In genomic region chrX:48284386-48285005, GRCm38 (mm10) we compare ENCODE assay signal across 8 mouse cellular contexts. TPM values are rescaled to one million over a fixed set of nuclear protein-coding genes. Genes with fewer than 3 reads are reported as not detected.
DNase-seq lines count a peak whose midpoint lies in the region; ATAC-seq and TF ChIP-seq lines count a peak whose summit lies in the region.

No protein-coding gene starts in this region.

- peak; percentile 87 for DNase-seq in ovary, adult 18-20 months (ENCODE audit: low spot score)
- no peak for DNase-seq in ovary, postnatal 14 days (ENCODE audit: low spot score)
- DNase-seq in embryonic facial prominence, embryonic 11.5 days (ENCODE audit: low spot score) = peak; percentile 88
- DNase-seq in kidney, adult 2 months = peak; percentile 88
- peak; percentile 90 for DNase-seq in midbrain, embryonic 14.5 days
- DNase-seq in spleen, postnatal 36 days (ENCODE audit: low spot score in 2 of 2) = peak; percentile 85

- no peak for TF ChIP-seq POLR2A in kidney, adult 2 months (IDR thresholded peaks at IDR 0.05; ENCODE audit: low read depth, low read length)

- peak overlapping the region; percentile 55 for H3K4me2 ChIP-seq in embryonic facial prominence, embryonic 11.5 days (ENCODE audit: low read depth, low read length)
- peak overlapping the region; percentile 60 for H3K4me2 ChIP-seq in limb, embryonic 13.5 days (replicated peaks)
- H3K4me2 ChIP-seq in midbrain, embryonic 14.5 days (ENCODE audit: low read length) = peak overlapping the region; percentile 62

- H3K27me3 ChIP-seq in embryonic facial prominence, embryonic 11.5 days (ENCODE audit: control insufficient read depth, insufficient read depth, low read length) = no peaks in the 10 kb centered on the region; the same call in 1 of the 2 replicates
- H3K27me3 ChIP-seq in kidney, adult 2 months (replicated peaks; ENCODE audit: control insufficient read depth, insufficient read depth, low read length) = no peaks in the 10 kb centered on the region
- peaks cover 18% of the 10 kb centered on the region for H3K27me3 ChIP-seq in limb, embryonic 13.5 days
- H3K27me3 ChIP-seq in midbrain, embryonic 14.5 days (ENCODE audit: control insufficient read depth, insufficient read depth, low read length) = no peaks in the 10 kb centered on the region

- peak overlapping the region; percentile 42 for H3K4me3 ChIP-seq in embryonic facial prominence, embryonic 11.5 days (ENCODE audit: low read depth, low read length)
- H3K4me3 ChIP-seq in kidney, adult 2 months (ENCODE audit: insufficient read depth, low read depth, low read length) = peak overlapping the region; percentile 89
- H3K4me3 ChIP-seq in limb, embryonic 13.5 days = peak overlapping the region; percentile 50
- peak overlapping the region; percentile 47 for H3K4me3 ChIP-seq in midbrain, embryonic 14.5 days (replicated peaks; ENCODE audit: low read depth, low read length)

- WGBS in embryonic facial prominence, embryonic 11.5 days = 14% methylated on average over 28 of the region's 37 CpGs
- WGBS in kidney, adult 2 months = 3% methylated on average over 24 of the region's 37 CpGs
- 17% methylated on average over 35 of the region's 37 CpGs for WGBS in limb, embryonic 13.5 days
- WGBS in midbrain, embryonic 14.5 days = 26% methylated on average over 37 of the region's 37 CpGs

- H3K9ac ChIP-seq in embryonic facial prominence, embryonic 11.5 days (replicated peaks; ENCODE audit: low read length) = peak overlapping the region; percentile 65
- peak overlapping the region; percentile 61 for H3K9ac ChIP-seq in limb, embryonic 13.5 days
- H3K9ac ChIP-seq in midbrain, embryonic 14.5 days (replicated peaks; ENCODE audit: low read length) = peak overlapping the region; percentile 65

- H3K9me3 ChIP-seq in embryonic facial prominence, embryonic 11.5 days (replicated peaks; ENCODE audit: control insufficient read depth, low read length) = no peaks in the 10 kb centered on the region
- H3K9me3 ChIP-seq in limb, embryonic 13.5 days = no peaks in the 10 kb centered on the region
- H3K9me3 ChIP-seq in midbrain, embryonic 14.5 days (ENCODE audit: control insufficient read depth, low read length) = no peaks in the 10 kb centered on the region

- peak overlapping the region; percentile 87 for H3K27ac ChIP-seq in embryonic facial prominence, embryonic 11.5 days (replicated peaks; ENCODE audit: low read depth, low read length)
- H3K27ac ChIP-seq in kidney, adult 2 months (ENCODE audit: insufficient read depth, low read depth, low read length) = peak overlapping the region; percentile 98
- H3K27ac ChIP-seq in limb, embryonic 13.5 days = peak overlapping the region; percentile 91
- peak overlapping the region; percentile 91 for H3K27ac ChIP-seq in midbrain, embryonic 14.5 days (replicated peaks; ENCODE audit: low read depth, low read length)

- H3K36me3 ChIP-seq in embryonic facial prominence, embryonic 11.5 days (replicated peaks; ENCODE audit: control insufficient read depth, insufficient read depth, low read depth, low read length) = no peaks in the 10 kb centered on the region
- H3K36me3 ChIP-seq in kidney, adult 2 months (ENCODE audit: control insufficient read depth, insufficient read depth, low read length) = no peaks in the 10 kb centered on the region; the same call in 1 of the 2 replicates
- H3K36me3 ChIP-seq in limb, embryonic 13.5 days = peaks cover 11% of the 10 kb centered on the region
- 0 out of 2 replicates have a peak, but pooled peaks cover 2% of the 10 kb centered on the region for H3K36me3 ChIP-seq in midbrain, embryonic 14.5 days (ENCODE audit: control insufficient read depth, insufficient read depth, low read length)

- no peaks in the 10 kb centered on the region for H3K4me1 ChIP-seq in embryonic facial prominence, embryonic 11.5 days (ENCODE audit: control insufficient read depth, insufficient read depth, low read length)
- H3K4me1 ChIP-seq in kidney, adult 2 months (ENCODE audit: control insufficient read depth, insufficient read depth, low read length) = no peaks in the 10 kb centered on the region
- H3K4me1 ChIP-seq in limb, embryonic 13.5 days = no peaks in the 10 kb centered on the region
- no peaks in the 10 kb centered on the region for H3K4me1 ChIP-seq in midbrain, embryonic 14.5 days (ENCODE audit: control insufficient read depth, insufficient read depth, low read length)

- TF ChIP-seq CTCF in kidney, adult 2 months (conservative IDR thresholded peaks at IDR 0.05; ENCODE audit: insufficient read depth, insufficient read length, low read depth, low read length) = no peak

- peak; percentile 86 for ATAC-seq in embryonic facial prominence, embryonic 11.5 days (replicated peaks; ENCODE audit: insufficient number of reproducible peaks, low FRiP score, low TSS enrichment, low read depth)
- ATAC-seq in granulocyte monocyte progenitor cell, adult 5-6 weeks (replicated peaks; ENCODE audit: poor library complexity, severe bottlenecking) = peak; percentile 74
- peak; percentile 84 for ATAC-seq in limb, embryonic 13.5 days (ENCODE audit: low FRiP score, low read depth)
- peak; percentile 85 for ATAC-seq in midbrain, embryonic 14.5 days (ENCODE audit: low FRiP score, low TSS enrichment)

RNA-seq across cellular contexts. Expression of gene Utp14a, which starts 27.8 kb away (rescaled TPM):
- polyA plus RNA-seq in embryonic facial prominence, embryonic 11.5 days (2014; fragmentation: Nextera tagmentation; extraction: Ambion mirVana) = 23.8 and 27.5 TPM in 2 replicates
- total RNA-seq in granulocyte monocyte progenitor cell, adult 5-6 weeks (2014; fragmentation: Nextera tagmentation) = 39.7 and 45.3 TPM in 2 replicates
- 91.9 and 95.0 TPM in 2 replicates for total RNA-seq in granulocyte monocyte progenitor cell, adult 5-6 weeks (2017)
- polyA plus RNA-seq in kidney, adult 2 months (2012; rRNA removed) = 1.6 and 2.4 TPM in 2 replicates
- polyA plus RNA-seq in limb, embryonic 13.5 days (2015; fragmentation: Nextera tagmentation; extraction: Ambion mirVana) = 22.6 and 23.2 TPM in 2 replicates
- 14.3 and 16.6 TPM in 2 replicates for polyA plus RNA-seq in midbrain, embryonic 14.5 days (2014; fragmentation: Nextera tagmentation; extraction: Ambion mirVana)

RNA-seq across cellular contexts. Expression of gene Bcorl1, which starts 56.7 kb away (rescaled TPM):
- polyA plus RNA-seq in embryonic facial prominence, embryonic 11.5 days (2014; fragmentation: Nextera tagmentation; extraction: Ambion mirVana) = 3.2 and 5.0 TPM in 2 replicates
- 15.5 and 16.6 TPM in 2 replicates for total RNA-seq in granulocyte monocyte progenitor cell, adult 5-6 weeks (2014; fragmentation: Nextera tagmentation)
- 3.0 and 9.1 TPM in 2 replicates for total RNA-seq in granulocyte monocyte progenitor cell, adult 5-6 weeks (2017)
- 3.5 and 3.8 TPM in 2 replicates for polyA plus RNA-seq in kidney, adult 2 months (2012; rRNA removed)
- polyA plus RNA-seq in limb, embryonic 13.5 days (2015; fragmentation: Nextera tagmentation; extraction: Ambion mirVana) = 6.8 and 6.9 TPM in 2 replicates
- 7.8 and 7.9 TPM in 2 replicates for polyA plus RNA-seq in midbrain, embryonic 14.5 days (2014; fragmentation: Nextera tagmentation; extraction: Ambion mirVana)
